Mouse (Mus musculus): Measurements from ENCODE around the gene Tmem163. TPM values are rescaled to one million over a fixed set of nuclear protein-coding genes. Genes with fewer than 3 reads are reported as not detected.

Gene Tmem163
- total and polyA plus RNA-seq, 2 experiments from 2014 or later = 36.7 to 37.1 TPM

DNA sequence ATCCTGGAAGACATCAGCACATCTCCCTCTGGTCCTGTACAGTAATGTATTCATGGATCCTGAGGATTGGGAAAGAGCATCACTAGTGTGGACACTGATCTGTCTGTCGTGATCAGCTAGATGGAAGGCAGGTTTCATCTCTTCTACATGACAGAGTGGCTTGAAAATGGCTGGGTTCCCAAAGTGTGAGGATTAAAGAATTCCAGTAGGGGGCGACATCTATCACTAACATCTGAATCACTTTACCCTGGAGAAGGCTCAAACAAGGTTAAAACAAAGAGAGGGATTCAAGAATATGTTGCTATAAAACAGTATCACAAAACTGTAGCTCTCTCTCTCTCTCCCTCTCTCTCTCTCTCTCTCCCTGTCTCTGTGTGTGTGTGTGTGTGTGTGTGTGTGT is 17.2 kb upstream of the Tmem163 start:
- TF ChIP-seq CTCF (IDR thresholded peaks at IDR 0.05; ENCODE audit: low read depth) = no peak; the same call in 1 of the 2 replicates
- Histone ChIP-seq H3K4me2 (ENCODE audit: low read depth) (no peak overlapping the region), H3K27ac (ENCODE audit: low read depth, low read length) (no peak overlapping the region), H3K9ac (no peak overlapping the region), H3K9me3 (ENCODE audit: low read length) (no peaks in the 10 kb centered on the region), H3K27me3 (ENCODE audit: insufficient read depth, low read length) (no peaks in the 10 kb centered on the region), H3K4me3 (ENCODE audit: low read depth, low read length) (no peak overlapping the region), H3K4me1 (ENCODE audit: insufficient read depth) (no peaks in the 10 kb centered on the region), H3K36me3 (ENCODE audit: insufficient read depth) (no peaks in the 10 kb centered on the region)
- ATAC-seq (no peak), DNase-seq (peak; percentile 52)
- WGBS = 23% methylated on average over 2 of the region's 2 CpGs

DNA sequence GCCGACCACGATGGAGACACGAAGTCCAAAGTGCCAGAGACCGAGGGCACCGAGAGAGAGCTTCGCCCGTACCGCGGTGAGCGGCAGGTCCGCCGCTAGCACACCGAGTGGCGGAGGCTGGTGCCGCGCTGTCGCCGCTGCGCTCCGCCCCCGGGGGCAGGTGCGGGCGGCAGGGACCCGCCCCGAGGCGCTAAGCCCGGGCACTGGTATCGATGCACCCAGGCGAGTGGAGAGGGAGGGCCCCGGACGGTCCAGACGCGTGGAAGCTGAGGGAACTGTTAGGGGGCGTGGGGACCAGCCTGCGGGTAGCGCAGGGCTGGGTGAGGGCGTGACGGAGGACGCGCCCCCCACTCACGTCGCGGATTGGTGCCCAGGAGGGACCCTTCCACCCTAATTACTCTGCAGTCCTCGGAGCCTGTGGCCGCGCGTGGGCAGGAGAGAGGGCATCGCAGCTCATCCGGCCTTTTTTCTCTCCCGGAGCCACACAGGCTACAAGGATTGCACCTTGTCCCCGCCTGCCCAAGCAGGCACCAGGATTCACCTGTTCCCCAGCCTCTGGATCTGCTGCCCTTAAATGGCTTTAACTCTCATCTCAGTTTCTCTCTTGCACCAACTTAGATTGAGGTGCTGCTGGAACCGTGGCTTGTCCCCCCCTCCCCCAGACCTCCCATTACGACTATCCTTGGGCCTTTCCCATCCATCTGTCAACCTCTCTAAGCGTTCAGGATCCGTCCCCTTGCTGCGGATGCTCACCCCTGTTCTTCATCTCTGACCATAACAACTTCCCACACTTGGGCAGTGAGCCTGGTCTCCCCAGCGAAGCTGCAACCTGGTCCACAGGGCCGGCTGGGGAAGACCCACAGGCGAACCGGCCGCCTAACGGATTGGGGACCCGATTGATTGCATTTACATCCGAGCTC is 1.4 kb downstream of the Tmem163 start:
- ATAC-seq (peak; percentile 60), DNase-seq (peak; percentile 50)
- peaks cover 14% of the 10 kb centered on the region; the same call in 1 of the 2 replicates for H3K4me1 ChIP-seq (ENCODE audit: insufficient read depth)
- no peaks in the 10 kb centered on the region for H3K36me3 ChIP-seq (ENCODE audit: insufficient read depth)
- peak overlapping the region; percentile 51 for H3K9ac ChIP-seq
- peaks cover 11% of the 10 kb centered on the region for H3K27me3 ChIP-seq (ENCODE audit: insufficient read depth, low read length)
- TF ChIP-seq CTCF (IDR thresholded peaks at IDR 0.05; ENCODE audit: low read depth) = no peak
- peak overlapping the region; percentile 47 for H3K4me3 ChIP-seq (ENCODE audit: low read depth, low read length)
- H3K4me2 ChIP-seq (ENCODE audit: low read depth) = peak overlapping the region; percentile 84
- H3K27ac ChIP-seq (ENCODE audit: low read depth, low read length) = no peak overlapping the region
- 4% methylated on average over 47 of the region's 64 CpGs for WGBS
- no peaks in the 10 kb centered on the region for H3K9me3 ChIP-seq (ENCODE audit: low read length)

DNA sequence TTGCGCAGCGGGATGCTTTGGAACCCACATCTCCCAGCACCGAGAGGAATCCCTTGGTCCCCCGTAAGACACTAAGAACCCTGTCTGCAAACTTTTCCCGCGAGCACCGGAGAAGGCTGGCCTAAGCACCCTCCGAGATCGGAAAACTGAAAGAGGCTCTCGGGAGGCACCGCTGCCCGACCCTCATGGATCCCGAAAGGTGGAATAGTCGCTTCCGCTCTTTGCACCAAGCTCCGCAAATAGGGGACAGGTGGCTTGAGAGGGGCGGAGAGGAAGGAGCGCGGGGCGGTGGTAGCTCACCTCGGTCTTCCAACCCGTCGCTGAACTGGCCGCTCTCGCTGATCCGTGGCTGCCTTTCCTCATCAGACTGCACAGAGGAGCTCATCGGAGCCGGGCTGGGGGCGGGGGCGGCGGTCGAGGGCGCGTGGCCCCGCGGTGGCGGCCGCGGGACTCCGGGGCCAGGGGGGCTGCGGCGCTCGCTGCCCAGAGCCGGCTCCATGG is 2.2 kb downstream of the Tmem163 start:
- H3K36me3 ChIP-seq (ENCODE audit: insufficient read depth) = no peaks in the 10 kb centered on the region
- 7% methylated on average over 28 of the region's 44 CpGs for WGBS
- DNase-seq = peak; percentile 57
- peak overlapping the region; percentile 47 for H3K4me3 ChIP-seq (ENCODE audit: low read depth, low read length)
- H3K4me2 ChIP-seq (ENCODE audit: low read depth) = peak overlapping the region; percentile 84
- peak overlapping the region; percentile 51 for H3K9ac ChIP-seq
- peaks cover 14% of the 10 kb centered on the region; the same call in 1 of the 2 replicates for H3K4me1 ChIP-seq (ENCODE audit: insufficient read depth)
- ATAC-seq = peak; percentile 27
- H3K27ac ChIP-seq (ENCODE audit: low read depth, low read length) = no peak overlapping the region
- H3K9me3 ChIP-seq (ENCODE audit: low read length) = no peaks in the 10 kb centered on the region
- H3K27me3 ChIP-seq (ENCODE audit: insufficient read depth, low read length) = peaks cover 11% of the 10 kb centered on the region
- TF ChIP-seq CTCF (IDR thresholded peaks at IDR 0.05; ENCODE audit: low read depth) = no peak

DNA sequence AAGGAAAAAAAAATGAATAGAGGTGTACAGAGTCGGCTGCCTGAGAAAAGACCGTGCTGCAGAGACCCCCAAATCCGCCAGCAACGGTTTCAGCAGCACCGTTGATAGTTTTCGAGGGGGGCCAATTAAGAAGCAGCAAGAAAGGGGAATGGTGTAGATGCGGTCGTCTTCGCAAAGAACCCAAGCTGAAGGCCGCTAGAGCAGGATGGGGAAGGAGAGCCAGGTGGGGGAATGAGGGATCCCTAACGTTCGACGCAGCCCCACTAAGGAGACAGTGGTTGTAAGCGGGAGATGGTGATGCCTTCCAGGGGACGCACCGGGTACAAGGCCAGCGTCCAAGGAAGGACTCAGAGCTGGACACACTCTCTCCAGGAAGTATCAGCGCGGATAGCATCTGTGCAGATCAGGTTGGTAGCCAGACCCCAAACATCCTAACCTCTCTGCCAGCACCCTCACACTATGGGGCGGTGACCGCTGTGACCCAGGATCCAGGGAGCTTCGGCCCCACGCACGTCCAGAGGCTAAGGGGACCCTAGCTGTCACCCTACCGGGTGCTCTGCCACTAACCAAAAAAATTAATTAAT is 2.7 kb downstream of the Tmem163 start:
- ATAC-seq (no peak; the same call in 1 of the 2 replicates), DNase-seq (no peak)
- Histone ChIP-seq H3K9ac (peak overlapping the region; percentile 51), H3K9me3 (ENCODE audit: low read length) (no peaks in the 10 kb centered on the region), H3K27me3 (ENCODE audit: insufficient read depth, low read length) (peaks cover 11% of the 10 kb centered on the region), H3K27ac (ENCODE audit: low read depth, low read length) (peak overlapping the region; percentile 62), H3K4me3 (ENCODE audit: low read depth, low read length) (peak overlapping the region; percentile 47), H3K36me3 (ENCODE audit: insufficient read depth) (no peaks in the 10 kb centered on the region), H3K4me2 (ENCODE audit: low read depth) (peak overlapping the region; percentile 84), H3K4me1 (ENCODE audit: insufficient read depth) (peaks cover 14% of the 10 kb centered on the region; the same call in 1 of the 2 replicates)
- 3% methylated on average over 25 of the region's 25 CpGs for WGBS
- TF ChIP-seq CTCF (IDR thresholded peaks at IDR 0.05; ENCODE audit: low read depth) = no peak

GRCm38 (mm10) chr1:127676116-127676515 is 3.2 kb downstream of the Tmem163 start:
- H3K27me3 ChIP-seq (ENCODE audit: insufficient read depth, low read length) = peaks cover 11% of the 10 kb centered on the region
- DNase-seq (peak; percentile 77), ATAC-seq (peak; percentile 21; the same call in 1 of the 2 replicates)
- H3K36me3 ChIP-seq (ENCODE audit: insufficient read depth) = no peaks in the 10 kb centered on the region
- H3K9me3 ChIP-seq (ENCODE audit: low read length) = no peaks in the 10 kb centered on the region
- H3K4me3 ChIP-seq (ENCODE audit: low read depth, low read length) = peak overlapping the region; percentile 47
- TF ChIP-seq CTCF (IDR thresholded peaks at IDR 0.05; ENCODE audit: low read depth) = no peak
- 17% methylated on average over 12 of the region's 12 CpGs for WGBS
- H3K9ac ChIP-seq = peak overlapping the region; percentile 51
- H3K4me2 ChIP-seq (ENCODE audit: low read depth) = peak overlapping the region; percentile 84
- H3K27ac ChIP-seq (ENCODE audit: low read depth, low read length) = peak overlapping the region; percentile 62
- peaks cover 14% of the 10 kb centered on the region; the same call in 1 of the 2 replicates for H3K4me1 ChIP-seq (ENCODE audit: insufficient read depth)

DNA sequence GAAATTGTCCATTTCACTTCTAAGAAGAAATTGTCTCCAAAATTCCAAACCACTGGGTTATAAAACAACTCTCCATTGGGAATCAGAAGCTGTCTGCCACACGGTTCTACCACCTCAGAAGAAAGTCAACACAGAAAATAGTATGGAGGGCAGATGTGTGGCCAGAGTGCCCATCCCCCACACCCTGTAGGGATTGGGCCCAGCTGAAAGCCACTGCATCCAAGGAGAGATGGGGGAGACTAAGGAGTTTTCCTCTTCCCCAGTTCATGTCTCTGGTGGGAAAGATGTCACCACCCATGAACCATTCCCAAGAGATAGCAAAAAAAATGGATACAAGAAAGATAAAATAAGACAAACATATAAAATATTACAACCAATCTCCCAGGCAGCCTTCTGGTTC is 4.1 kb downstream of the Tmem163 start:
- TF ChIP-seq CTCF (IDR thresholded peaks at IDR 0.05; ENCODE audit: low read depth) = no peak
- H3K27me3 ChIP-seq (ENCODE audit: insufficient read depth, low read length) = peaks cover 11% of the 10 kb centered on the region
- H3K9me3 ChIP-seq (ENCODE audit: low read length) = no peaks in the 10 kb centered on the region
- peaks cover 14% of the 10 kb centered on the region; the same call in 1 of the 2 replicates for H3K4me1 ChIP-seq (ENCODE audit: insufficient read depth)
- no peak overlapping the region for H3K27ac ChIP-seq (ENCODE audit: low read depth, low read length)
- DNase-seq (no peak), ATAC-seq (no peak)
- 0 out of 2 replicates have a peak overlapping the region, but pooled peaks have one; percentile 7 for H3K9ac ChIP-seq
- H3K36me3 ChIP-seq (ENCODE audit: insufficient read depth) = no peaks in the 10 kb centered on the region
- H3K4me2 ChIP-seq (ENCODE audit: low read depth) = 0 out of 2 replicates have a peak overlapping the region, but pooled peaks have one; percentile 84
- 76% methylated on average over 1 of the region's 1 CpGs for WGBS
- no peak overlapping the region for H3K4me3 ChIP-seq (ENCODE audit: low read depth, low read length)
